Mouse (Mus musculus) midbrain, embryonic 11.5 days (tissue): ENCODE data around the gene Epor. TPM values are rescaled to one million over a fixed set of nuclear protein-coding genes. Genes with fewer than 3 reads are reported as not detected.

Experiments
- ATAC-seq: fragments of 200-750 bp; cut with Nextera tagmentation; 2 replicates; pipeline ENCODE4 v1.8.0; 2017; ENCODE audit warnings: moderate TSS enrichment, moderate library complexity; ENCODE audit not compliant: low FRiP score
- DNase-seq: peaks from one replicate; pipeline ENCODE4 v3.0.0; 2015; ENCODE audit warnings: low spot score; ENCODE audit errors: missing footprints
- H3K27ac ChIP-seq: fragments of 300-500 bp; sonication (generic); 2 replicates; pipeline ENCODE4 v1.5.1; 2014; ENCODE audit warnings: low read depth, low read length
- H3K27me3 ChIP-seq: fragments of 300-500 bp; sonication (generic); 2 replicates; pipeline ENCODE4 v1.6.1; 2014; ENCODE audit warnings: mild to moderate bottlenecking, low read length, moderate library complexity, mixed read lengths; ENCODE audit not compliant: control insufficient read depth, insufficient read depth
- H3K36me3 ChIP-seq: fragments of 300-500 bp; sonication (generic); 2 replicates; pipeline ENCODE4 v1.6.1; 2014; ENCODE audit warnings: mild to moderate bottlenecking, low read length, moderate library complexity, mixed read lengths; ENCODE audit not compliant: control insufficient read depth, insufficient read depth
- H3K4me1 ChIP-seq: fragments of 300-500 bp; sonication (generic); 2 replicates; pipeline ENCODE4 v1.6.1; 2014; ENCODE audit warnings: low read length; ENCODE audit not compliant: control insufficient read depth, insufficient read depth
- H3K4me2 ChIP-seq: fragments of 300-500 bp; sonication (generic); 2 replicates; pipeline ENCODE4 v1.6.1; 2014; ENCODE audit warnings: mild to moderate bottlenecking, moderate library complexity
- H3K4me3 ChIP-seq: fragments of 300-500 bp; sonication (generic); 2 replicates; pipeline ENCODE4 v1.5.1; 2014; ENCODE audit warnings: low read depth, low read length
- H3K9ac ChIP-seq: fragments of 300-500 bp; sonication (generic); 2 replicates; pipeline ENCODE4 v1.6.1; 2014; ENCODE audit warnings: low read length
- H3K9me3 ChIP-seq: fragments of 300-500 bp; sonication (generic); 2 replicates; pipeline ENCODE4 v1.6.1; 2016; ENCODE audit warnings: low read length; ENCODE audit not compliant: control insufficient read depth
- WGBS: fragments of 180-500 bp; shearing (Covaris S2); extraction: QIAGEN DNeasy Blood & Tissue Kit; methylation state at CpG from one replicate; pipeline ENCODE4 v1.1.7; 2014; 5-methylcytosine and 5-hydroxymethylcytosine counted together
- polyA plus RNA-seq: library from polyadenylated mRNA; unstranded; fragments of >200 nt; fragmentation: Nextera tagmentation; extraction: Ambion mirVana; gene quantifications from 2 replicates; pipeline ENCODE4 v1.2.1, GENCODE M21; 2014

The Epor gene
- polyA plus RNA-seq, 1 experiment from 2014 or later, result 5.2 TPM

- Histone ChIP-seq H3K4me2 (no peak overlapping the region), H3K27ac (no peak overlapping the region), H3K4me1 (peaks cover 33% of the 10 kb centered on the region), H3K27me3 (peaks cover 45% of the 10 kb centered on the region), H3K36me3 (no peaks in the 10 kb centered on the region), H3K9me3 (no peaks in the 10 kb centered on the region), H3K9ac (no peak overlapping the region), H3K4me3 (no peak overlapping the region)
- DNase-seq (no peak), ATAC-seq (no peak)
- 88% methylated on average over 7 of the region's 7 CpGs for WGBS
Measured at GRCm38 (mm10) chr9:21959244-21959643, 4.1 kb downstream of the Epor start.

- no peak overlapping the region for H3K9ac ChIP-seq
- peaks cover 37% of the 10 kb centered on the region for H3K27me3 ChIP-seq
- H3K4me2 ChIP-seq, result no peak overlapping the region
- ATAC-seq (no peak), DNase-seq (no peak)
- H3K36me3 ChIP-seq, result no peaks in the 10 kb centered on the region
- no peak overlapping the region for H3K27ac ChIP-seq
- no peaks in the 10 kb centered on the region for H3K9me3 ChIP-seq
- H3K4me1 ChIP-seq, result peaks cover 34% of the 10 kb centered on the region
- 87% methylated on average over 5 of the region's 5 CpGs for WGBS
- no peak overlapping the region for H3K4me3 ChIP-seq
Measured at GRCm38 (mm10) chr9:21958372-21958771, 4.9 kb downstream of the Epor start.

GRCm38 (mm10) chr9:21955570-21956281 is 7.6 kb downstream of the Epor start, which contains the start of gene Swsap1:
Swsap1 (plus strand) TSS chr9:21955755.
- Histone ChIP-seq H3K4me3 (peak within 1 kb of the TSS; percentile 73), H3K27ac (peak within 1 kb of the TSS; percentile 77), H3K4me2 (peak within 1 kb of the TSS; percentile 65), H3K9me3 (no peaks in the 10 kb centered on the region), H3K4me1 (peaks cover 14% of the 10 kb centered on the region), H3K9ac (peak within 1 kb of the TSS; percentile 85), H3K36me3 (no peaks in the 10 kb centered on the region), H3K27me3 (peaks cover 12% of the 10 kb centered on the region)
- WGBS, result under 1% methylated on average over 53 of the region's 54 CpGs
- peak; percentile 98 for ATAC-seq
- DNase-seq, result peak; percentile 100

- DNase-seq, result no peak
- 2% methylated on average over 18 of the region's 18 CpGs for WGBS
- Histone ChIP-seq H3K4me1 (peaks cover 10% of the 10 kb centered on the region), H3K36me3 (no peaks in the 10 kb centered on the region), H3K4me2 (peak overlapping the region; percentile 65), H3K4me3 (peak overlapping the region; percentile 73), H3K27ac (peak overlapping the region; percentile 77; the same call in 1 of the 2 replicates), H3K9me3 (no peaks in the 10 kb centered on the region), H3K9ac (peak overlapping the region; percentile 85), H3K27me3 (peaks cover 7% of the 10 kb centered on the region)
- peak; percentile 60 for ATAC-seq
Measured at GRCm38 (mm10) chr9:21955225-21955569, 8.1 kb downstream of the Epor start.

GRCm38 (mm10) chr9:21954635-21955034 is 8.7 kb downstream of the Epor start:
- H3K27me3 ChIP-seq, result peaks cover 2% of the 10 kb centered on the region; the same call in 1 of the 2 replicates
- H3K9me3 ChIP-seq, result no peaks in the 10 kb centered on the region
- ATAC-seq (no peak), DNase-seq (no peak)
- no peak overlapping the region for H3K9ac ChIP-seq
- 79% methylated on average over 3 of the region's 3 CpGs for WGBS
- no peak overlapping the region for H3K27ac ChIP-seq
- H3K4me1 ChIP-seq, result peaks cover 10% of the 10 kb centered on the region
- H3K36me3 ChIP-seq, result no peaks in the 10 kb centered on the region
- no peak overlapping the region for H3K4me2 ChIP-seq
- no peak overlapping the region for H3K4me3 ChIP-seq

- 3% methylated on average over 3 of the region's 3 CpGs for WGBS
- H3K4me2 ChIP-seq, result no peak overlapping the region
- ATAC-seq, result no peak
- no peak overlapping the region for H3K4me3 ChIP-seq
- H3K27ac ChIP-seq, result no peak overlapping the region
- H3K9ac ChIP-seq, result no peak overlapping the region
- DNase-seq, result peak; percentile 89
- H3K9me3 ChIP-seq, result no peaks in the 10 kb centered on the region
- no peaks in the 10 kb centered on the region for H3K36me3 ChIP-seq
- H3K4me1 ChIP-seq, result peaks cover 10% of the 10 kb centered on the region
- H3K27me3 ChIP-seq, result no peaks in the 10 kb centered on the region
Measured at GRCm38 (mm10) chr9:21953600-21953999, 9.7 kb downstream of the Epor start.

GRCm38 (mm10) chr9:21951977-21952376 is 11.3 kb downstream of the Epor start:
- DNase-seq (peak; percentile 79), ATAC-seq (no peak)
- Histone ChIP-seq H3K27me3 (no peaks in the 10 kb centered on the region), H3K9ac (no peak overlapping the region), H3K27ac (no peak overlapping the region), H3K9me3 (no peaks in the 10 kb centered on the region), H3K4me2 (no peak overlapping the region), H3K4me1 (peaks cover 15% of the 10 kb centered on the region), H3K4me3 (no peak overlapping the region), H3K36me3 (no peaks in the 10 kb centered on the region)
- 79% methylated on average over 3 of the region's 3 CpGs for WGBS

GRCm38 (mm10) chr9:21950322-21950721 is 13.0 kb downstream of the Epor start:
- ATAC-seq (no peak), DNase-seq (peak; percentile 99)
- H3K4me1 ChIP-seq, result peaks cover 14% of the 10 kb centered on the region
- no peak overlapping the region for H3K27ac ChIP-seq
- 21% methylated on average over 11 of the region's 11 CpGs for WGBS
- no peaks in the 10 kb centered on the region for H3K9me3 ChIP-seq
- no peak overlapping the region for H3K4me2 ChIP-seq
- H3K9ac ChIP-seq, result no peak overlapping the region
- H3K36me3 ChIP-seq, result no peaks in the 10 kb centered on the region
- H3K4me3 ChIP-seq, result no peak overlapping the region
- H3K27me3 ChIP-seq, result no peaks in the 10 kb centered on the region

- Histone ChIP-seq H3K27ac (no peak overlapping the region), H3K36me3 (no peaks in the 10 kb centered on the region), H3K9me3 (no peaks in the 10 kb centered on the region), H3K4me3 (no peak overlapping the region), H3K4me2 (no peak overlapping the region), H3K9ac (no peak overlapping the region), H3K27me3 (no peaks in the 10 kb centered on the region), H3K4me1 (peaks cover 12% of the 10 kb centered on the region)
- DNase-seq (peak; percentile 45), ATAC-seq (no peak)
- 59% methylated on average over 6 of the region's 6 CpGs for WGBS
Measured at GRCm38 (mm10) chr9:21948790-21949189, 14.5 kb downstream of the Epor start.
